Mouse (Mus musculus) c-Kit-positive CD71-negative TER-119-negative erythroid progenitor cells, embryonic 14.5 days (primary cell): ENCODE results near the gene Hacd3.

Source experiments
- DNase-seq: peaks from one replicate; pipeline ENCODE4 v3.0.0-alpha.2; 2013; ENCODE audit warnings: low read depth

The Hacd3 gene

DNA sequence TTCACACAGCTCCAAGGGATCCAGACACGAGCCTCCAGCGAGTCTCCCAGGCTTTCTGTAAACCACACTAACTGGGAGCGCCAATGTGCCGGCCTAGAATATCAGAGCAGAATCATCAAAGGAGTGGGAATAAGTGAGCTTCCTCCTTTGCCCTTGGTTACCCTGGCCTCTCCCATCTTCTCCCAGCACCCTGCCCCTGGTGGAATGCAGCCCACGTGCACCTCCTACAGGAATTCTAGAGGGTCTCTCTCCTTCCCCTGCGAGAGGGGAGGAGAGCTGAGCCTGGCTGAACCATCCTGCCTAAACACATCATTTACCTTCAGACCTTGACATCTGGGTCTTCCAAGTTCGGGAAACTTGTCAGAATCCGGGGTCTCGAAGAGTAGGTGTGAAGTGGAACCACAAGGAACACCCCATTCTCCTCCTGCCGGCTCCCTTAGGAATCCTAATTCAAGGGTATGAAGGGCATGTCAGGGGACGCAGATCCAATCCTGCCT is 70.3 kb downstream of the Hacd3 start, which contains the start of gene Slc24a1:
Gene Slc24a1 (minus strand): TSS at position 447 of the 497 bp plus-strand sequence.
- DNase-seq, result no peak

- DNase-seq, result no peak
Measured at GRCm38 (mm10) chr9:64947483-64948095, 73.9 kb downstream of the Hacd3 start.

- DNase-seq, result no peak
Measured at GRCm38 (mm10) chr9:64943997-64944396, 77.5 kb downstream of the Hacd3 start.

DNA sequence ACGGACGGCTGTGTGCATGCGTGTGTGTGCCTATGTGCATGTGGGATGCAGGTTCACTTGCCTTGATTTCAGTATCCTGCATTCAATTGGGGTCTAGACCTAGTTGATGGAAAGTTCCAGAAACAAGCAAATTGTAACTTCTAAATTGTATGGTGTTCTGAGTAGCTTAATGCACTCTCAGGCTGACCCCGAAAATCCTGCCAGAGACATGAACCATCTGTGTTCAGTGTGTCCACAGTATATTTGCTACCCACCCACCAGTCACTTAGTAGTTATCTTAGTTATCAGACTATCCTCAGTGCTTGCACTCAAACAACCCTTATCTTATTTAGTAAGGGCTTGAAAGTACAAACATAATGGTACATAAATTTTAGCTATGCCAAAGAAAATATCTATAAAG is 79.8 kb downstream of the Hacd3 start:
- no peak for DNase-seq

DNA sequence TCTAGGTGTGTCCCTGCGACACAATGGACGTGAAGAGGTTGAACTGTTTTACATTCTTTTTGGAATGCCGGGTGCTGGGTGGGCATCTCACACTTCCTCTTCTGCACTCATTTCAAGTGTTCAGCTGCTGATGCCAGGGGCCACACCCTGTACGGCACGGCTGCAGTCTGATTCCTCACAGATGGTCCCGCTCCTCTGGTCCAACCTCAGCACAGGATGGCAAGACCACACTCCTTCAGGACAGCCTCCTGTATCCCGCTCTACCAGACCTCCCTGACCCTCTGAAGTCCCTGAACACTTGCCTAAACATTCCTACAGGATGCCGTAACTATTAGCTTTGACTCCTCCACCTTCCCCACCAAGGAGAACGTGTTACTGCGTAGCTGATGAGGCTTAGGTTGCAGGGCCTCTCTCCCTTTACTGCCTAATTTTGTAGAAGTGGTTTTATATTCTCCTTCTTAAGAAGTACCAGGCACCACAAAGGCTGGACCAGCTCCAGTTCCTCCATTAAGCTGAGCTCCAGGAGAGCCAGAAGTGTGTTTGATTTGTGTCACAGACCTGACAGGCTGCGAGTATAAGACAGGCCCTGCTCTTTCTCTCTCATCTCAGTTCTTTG is 80.7 kb downstream of the Hacd3 start:
- no peak for DNase-seq

DNA sequence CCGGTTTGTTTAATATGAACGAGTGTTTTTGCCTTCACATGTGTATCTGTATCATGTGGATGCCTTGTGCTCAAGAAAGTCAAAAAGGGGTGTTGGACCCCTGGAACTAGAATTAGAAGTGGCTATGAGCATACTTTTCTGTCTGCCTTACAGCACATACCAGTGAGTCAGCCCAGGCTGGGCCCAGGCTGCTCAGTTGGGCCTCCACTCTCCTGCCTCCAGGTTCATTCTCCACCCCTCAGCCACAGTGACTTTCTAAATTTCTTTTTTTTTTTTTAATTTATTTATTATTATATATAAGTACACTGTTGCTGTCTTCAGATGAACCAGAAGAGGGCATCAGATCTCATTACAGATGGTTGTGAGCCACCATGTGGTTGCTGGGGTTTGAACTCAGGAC is 81.7 kb downstream of the Hacd3 start:
- no peak for DNase-seq

DNA sequence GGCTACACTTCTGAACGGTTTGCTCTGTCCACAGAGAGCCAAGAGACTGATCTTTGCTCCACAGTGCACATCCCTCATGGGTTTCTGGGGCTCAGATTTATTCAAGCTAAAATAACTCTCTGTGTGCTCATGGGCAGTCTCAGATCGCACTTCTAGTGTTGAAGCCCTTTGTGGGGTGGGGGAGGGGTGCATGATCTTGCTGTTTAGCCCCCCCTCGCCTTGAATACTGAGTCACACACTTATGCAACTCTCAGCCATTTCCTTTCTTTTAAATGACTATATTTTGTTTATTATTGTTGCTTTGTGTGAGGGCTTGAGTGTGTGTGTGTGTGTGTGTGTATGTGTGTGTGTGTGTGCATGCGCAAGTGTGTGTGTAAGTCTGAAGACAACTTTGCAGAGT is 82.2 kb downstream of the Hacd3 start:
- no peak for DNase-seq

DNA sequence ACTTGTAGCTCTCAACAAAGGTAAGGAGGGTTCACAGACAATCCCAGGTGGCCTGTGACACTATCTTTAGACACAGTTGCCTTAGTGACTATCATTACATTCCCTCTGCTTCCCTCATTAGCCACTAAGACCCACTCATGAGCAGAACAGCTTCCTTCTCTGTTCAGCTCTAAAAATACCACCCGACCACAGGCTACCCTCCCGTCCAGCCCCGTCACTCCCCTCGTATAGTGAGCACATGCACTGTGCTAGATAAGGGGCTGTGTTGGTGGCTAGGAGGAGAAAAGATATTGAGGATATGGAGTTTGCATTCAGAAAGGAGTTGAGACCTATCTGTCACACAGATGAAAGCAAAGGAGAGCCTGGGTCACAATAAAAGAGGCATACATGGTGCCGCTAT is 83.0 kb downstream of the Hacd3 start:
- no peak for DNase-seq

DNA sequence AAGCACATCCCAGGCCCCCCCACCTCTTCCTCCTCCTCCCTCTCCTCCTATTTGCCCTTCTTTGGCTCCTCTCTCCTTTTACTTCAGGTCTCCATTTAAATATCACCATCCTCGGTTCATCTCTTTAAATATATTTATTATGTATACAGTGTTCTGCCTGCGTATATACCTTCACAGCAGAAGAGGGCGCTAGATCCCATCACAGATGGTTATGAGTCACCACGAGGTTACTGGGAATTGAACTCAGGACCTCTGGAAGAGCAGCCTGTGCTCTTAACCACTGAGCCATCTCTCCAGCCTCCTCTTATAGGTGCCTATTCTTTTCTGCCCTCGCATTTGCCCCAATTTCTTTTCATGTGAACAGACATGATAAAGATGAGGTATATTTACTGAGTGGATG is 84.0 kb downstream of the Hacd3 start:
- DNase-seq, result no peak
